Mouse (Mus musculus): ENCODE measurements around the gene 2900011O08Rik. TPM values are rescaled to one million over a fixed set of nuclear protein-coding genes. Genes with fewer than 3 reads are reported as not detected.

Gene 2900011O08Rik
- polyA plus RNA-seq, 1 experiment from 2014 or later: 2.5 TPM

- no peak overlapping the region for H3K27ac ChIP-seq (ENCODE audit: low read length)
- no peaks in the 10 kb centered on the region for H3K27me3 ChIP-seq (ENCODE audit: control insufficient read depth, insufficient read depth, low read length)
- H3K36me3 ChIP-seq (ENCODE audit: control insufficient read depth, insufficient read depth, low read length): no peaks in the 10 kb centered on the region
- H3K9me3 ChIP-seq (ENCODE audit: control insufficient read depth, low read depth, low read length): no peaks in the 10 kb centered on the region
- 57% methylated on average over 4 of the region's 4 CpGs for WGBS
- ATAC-seq (ENCODE audit: insufficient number of reproducible peaks, insufficient read depth, low FRiP score, low read depth): no peak
- H3K9ac ChIP-seq (replicated peaks; ENCODE audit: low read depth, low read length): no peak overlapping the region
- H3K4me3 ChIP-seq (ENCODE audit: low read depth, low read length): no peak overlapping the region
- no peak overlapping the region for H3K4me2 ChIP-seq (replicated peaks; ENCODE audit: low read depth, low read length)
- no peaks in the 10 kb centered on the region for H3K4me1 ChIP-seq (ENCODE audit: control insufficient read depth, insufficient read depth, low read length)
Measured at GRCm38 (mm10) chr16:14033076-14033475, 46.7 kb downstream of the 2900011O08Rik start.

GRCm38 (mm10) chr16:14042421-14042820 lies 56.0 kb downstream of the 2900011O08Rik start:
- Histone ChIP-seq H3K4me1 (ENCODE audit: control insufficient read depth, insufficient read depth, low read length) (no peaks in the 10 kb centered on the region), H3K27me3 (ENCODE audit: control insufficient read depth, insufficient read depth, low read length) (no peaks in the 10 kb centered on the region), H3K4me3 (ENCODE audit: low read depth, low read length) (no peak overlapping the region), H3K4me2 (replicated peaks; ENCODE audit: low read depth, low read length) (no peak overlapping the region), H3K9me3 (ENCODE audit: control insufficient read depth, low read depth, low read length) (no peaks in the 10 kb centered on the region), H3K36me3 (ENCODE audit: control insufficient read depth, insufficient read depth, low read length) (no peaks in the 10 kb centered on the region), H3K27ac (ENCODE audit: low read length) (no peak overlapping the region), H3K9ac (replicated peaks; ENCODE audit: low read depth, low read length) (no peak overlapping the region)
- no peak for ATAC-seq (ENCODE audit: insufficient number of reproducible peaks, insufficient read depth, low FRiP score, low read depth)
- 90% methylated on average over 2 of the region's 2 CpGs for WGBS

GRCm38 (mm10) chr16:14044695-14045094 lies 58.3 kb downstream of the 2900011O08Rik start:
- Histone ChIP-seq H3K4me2 (replicated peaks; ENCODE audit: low read depth, low read length) (no peak overlapping the region), H3K9me3 (ENCODE audit: control insufficient read depth, low read depth, low read length) (no peaks in the 10 kb centered on the region), H3K36me3 (ENCODE audit: control insufficient read depth, insufficient read depth, low read length) (no peaks in the 10 kb centered on the region), H3K9ac (replicated peaks; ENCODE audit: low read depth, low read length) (no peak overlapping the region), H3K4me1 (ENCODE audit: control insufficient read depth, insufficient read depth, low read length) (no peaks in the 10 kb centered on the region), H3K4me3 (ENCODE audit: low read depth, low read length) (no peak overlapping the region), H3K27ac (ENCODE audit: low read length) (no peak overlapping the region), H3K27me3 (ENCODE audit: control insufficient read depth, insufficient read depth, low read length) (no peaks in the 10 kb centered on the region)
- 81% methylated on average over 8 of the region's 8 CpGs for WGBS
- no peak for ATAC-seq (ENCODE audit: insufficient number of reproducible peaks, insufficient read depth, low FRiP score, low read depth)

- H3K4me1 ChIP-seq (ENCODE audit: control insufficient read depth, insufficient read depth, low read length): no peaks in the 10 kb centered on the region
- H3K9me3 ChIP-seq (ENCODE audit: control insufficient read depth, low read depth, low read length): no peaks in the 10 kb centered on the region
- no peaks in the 10 kb centered on the region for H3K36me3 ChIP-seq (ENCODE audit: control insufficient read depth, insufficient read depth, low read length)
- WGBS: 56% methylated on average over 4 of the region's 4 CpGs
- no peak for ATAC-seq (ENCODE audit: insufficient number of reproducible peaks, insufficient read depth, low FRiP score, low read depth)
- H3K4me2 ChIP-seq (replicated peaks; ENCODE audit: low read depth, low read length): no peak overlapping the region
- no peak overlapping the region for H3K9ac ChIP-seq (replicated peaks; ENCODE audit: low read depth, low read length)
- no peaks in the 10 kb centered on the region for H3K27me3 ChIP-seq (ENCODE audit: control insufficient read depth, insufficient read depth, low read length)
- H3K4me3 ChIP-seq (ENCODE audit: low read depth, low read length): no peak overlapping the region
- no peak overlapping the region for H3K27ac ChIP-seq (ENCODE audit: low read length)
Measured at GRCm38 (mm10) chr16:14046224-14046756, 59.9 kb downstream of the 2900011O08Rik start.

GRCm38 (mm10) chr16:14052221-14052620 lies 65.8 kb downstream of the 2900011O08Rik start:
- 78% methylated on average over 2 of the region's 2 CpGs for WGBS

GRCm38 (mm10) chr16:14053116-14053515 lies 66.7 kb downstream of the 2900011O08Rik start:
- Histone ChIP-seq H3K27me3 (ENCODE audit: control insufficient read depth, insufficient read depth, low read length) (no peaks in the 10 kb centered on the region), H3K4me1 (ENCODE audit: control insufficient read depth, insufficient read depth, low read length) (no peaks in the 10 kb centered on the region), H3K36me3 (ENCODE audit: control insufficient read depth, insufficient read depth, low read length) (no peaks in the 10 kb centered on the region), H3K4me2 (replicated peaks; ENCODE audit: low read depth, low read length) (no peak overlapping the region), H3K9ac (replicated peaks; ENCODE audit: low read depth, low read length) (no peak overlapping the region), H3K4me3 (ENCODE audit: low read depth, low read length) (no peak overlapping the region), H3K27ac (ENCODE audit: low read length) (no peak overlapping the region), H3K9me3 (ENCODE audit: control insufficient read depth, low read depth, low read length) (no peaks in the 10 kb centered on the region)
- ATAC-seq (ENCODE audit: insufficient number of reproducible peaks, insufficient read depth, low FRiP score, low read depth): no peak
- WGBS: 81% methylated on average over 5 of the region's 5 CpGs

More at GRCm38 (mm10) chr16:14052221-14052620, 65.8 kb downstream of the 2900011O08Rik start:
- Histone ChIP-seq H3K27me3 (ENCODE audit: control insufficient read depth, insufficient read depth, low read length) (no peaks in the 10 kb centered on the region), H3K4me1 (ENCODE audit: control insufficient read depth, insufficient read depth, low read length) (no peaks in the 10 kb centered on the region), H3K4me3 (ENCODE audit: low read depth, low read length) (no peak overlapping the region), H3K36me3 (ENCODE audit: control insufficient read depth, insufficient read depth, low read length) (no peaks in the 10 kb centered on the region), H3K9ac (replicated peaks; ENCODE audit: low read depth, low read length) (no peak overlapping the region), H3K27ac (ENCODE audit: low read length) (no peak overlapping the region), H3K9me3 (ENCODE audit: control insufficient read depth, low read depth, low read length) (no peaks in the 10 kb centered on the region), H3K4me2 (replicated peaks; ENCODE audit: low read depth, low read length) (no peak overlapping the region)
- ATAC-seq (ENCODE audit: insufficient number of reproducible peaks, insufficient read depth, low FRiP score, low read depth): no peak

- no peak for ATAC-seq (ENCODE audit: insufficient number of reproducible peaks, insufficient read depth, low FRiP score, low read depth)
- Histone ChIP-seq H3K4me1 (ENCODE audit: control insufficient read depth, insufficient read depth, low read length) (no peaks in the 10 kb centered on the region), H3K36me3 (ENCODE audit: control insufficient read depth, insufficient read depth, low read length) (no peaks in the 10 kb centered on the region), H3K9me3 (ENCODE audit: control insufficient read depth, low read depth, low read length) (no peaks in the 10 kb centered on the region), H3K27ac (ENCODE audit: low read length) (no peak overlapping the region), H3K4me3 (ENCODE audit: low read depth, low read length) (no peak overlapping the region), H3K27me3 (ENCODE audit: control insufficient read depth, insufficient read depth, low read length) (no peaks in the 10 kb centered on the region), H3K9ac (replicated peaks; ENCODE audit: low read depth, low read length) (no peak overlapping the region), H3K4me2 (replicated peaks; ENCODE audit: low read depth, low read length) (no peak overlapping the region)
- 48% methylated on average over 1 of the region's 1 CpGs for WGBS
Measured at GRCm38 (mm10) chr16:14055271-14055670, 68.9 kb downstream of the 2900011O08Rik start.

GRCm38 (mm10) chr16:14056734-14057133 lies 70.3 kb downstream of the 2900011O08Rik start:
- Histone ChIP-seq H3K9ac (replicated peaks; ENCODE audit: low read depth, low read length) (no peak overlapping the region), H3K9me3 (ENCODE audit: control insufficient read depth, low read depth, low read length) (no peaks in the 10 kb centered on the region), H3K27me3 (ENCODE audit: control insufficient read depth, insufficient read depth, low read length) (no peaks in the 10 kb centered on the region), H3K36me3 (ENCODE audit: control insufficient read depth, insufficient read depth, low read length) (no peaks in the 10 kb centered on the region), H3K27ac (ENCODE audit: low read length) (no peak overlapping the region), H3K4me2 (replicated peaks; ENCODE audit: low read depth, low read length) (no peak overlapping the region), H3K4me3 (ENCODE audit: low read depth, low read length) (no peak overlapping the region), H3K4me1 (ENCODE audit: control insufficient read depth, insufficient read depth, low read length) (no peaks in the 10 kb centered on the region)
- no peak for ATAC-seq (ENCODE audit: insufficient number of reproducible peaks, insufficient read depth, low FRiP score, low read depth)
- 47% methylated on average over 4 of the region's 4 CpGs for WGBS

- Histone ChIP-seq H3K36me3 (ENCODE audit: control insufficient read depth, insufficient read depth, low read length) (no peaks in the 10 kb centered on the region), H3K4me2 (replicated peaks; ENCODE audit: low read depth, low read length) (no peak overlapping the region), H3K27me3 (ENCODE audit: control insufficient read depth, insufficient read depth, low read length) (no peaks in the 10 kb centered on the region), H3K27ac (ENCODE audit: low read length) (no peak overlapping the region), H3K4me3 (ENCODE audit: low read depth, low read length) (no peak overlapping the region), H3K4me1 (ENCODE audit: control insufficient read depth, insufficient read depth, low read length) (no peaks in the 10 kb centered on the region), H3K9me3 (ENCODE audit: control insufficient read depth, low read depth, low read length) (no peaks in the 10 kb centered on the region), H3K9ac (replicated peaks; ENCODE audit: low read depth, low read length) (no peak overlapping the region)
- WGBS: 19% methylated on average over 1 of the region's 1 CpGs
- 0 out of 2 replicates have a peak, but pooled peaks have one; percentile 46 for ATAC-seq (ENCODE audit: insufficient number of reproducible peaks, insufficient read depth, low FRiP score, low read depth)
Measured at GRCm38 (mm10) chr16:14058541-14058940, 72.1 kb downstream of the 2900011O08Rik start.
